Mouse (Mus musculus) right cerebral cortex, postnatal 4 days (tissue): ENCODE results near the gene Fhad1.
"Not testable (repeated sequence)": the region's sequence is repeated elsewhere in the genome, so short reads cannot be mapped to it uniquely, and the experiment has no call there.

Experiments
- DNase-seq: peaks from one replicate; pipeline ENCODE4 v3.0.0-alpha.2; 2022

Gene Fhad1

GRCm38 (mm10) chr4:142014659-142015608 is at the start of gene Fhad1:
TSS of gene Fhad1 (minus strand) at chr4:142015082.
- DNase-seq = peak; percentile 61

GRCm38 (mm10) chr4:142063057-142063534 is 48.2 kb upstream of the Fhad1 start:
- DNase-seq = no peak

- DNase-seq = no peak
Observed at GRCm38 (mm10) chr4:142061485-142062240, 46.8 kb upstream of the Fhad1 start.

- no peak for DNase-seq
Observed at GRCm38 (mm10) chr4:142060455-142061378, 45.8 kb upstream of the Fhad1 start.

- DNase-seq = no peak
Observed at GRCm38 (mm10) chr4:142059841-142060193, 44.9 kb upstream of the Fhad1 start.

GRCm38 (mm10) chr4:142059113-142059840 is 44.4 kb upstream of the Fhad1 start:
- DNase-seq = no peak

GRCm38 (mm10) chr4:142057529-142058216 is 42.8 kb upstream of the Fhad1 start:
- DNase-seq = no peak

- no peak for DNase-seq
Observed at GRCm38 (mm10) chr4:142055600-142055999, 40.7 kb upstream of the Fhad1 start.

GRCm38 (mm10) chr4:142054580-142054979 is 39.7 kb upstream of the Fhad1 start:
- no peak for DNase-seq

- no peak for DNase-seq
Observed at GRCm38 (mm10) chr4:142053661-142054448, 39.0 kb upstream of the Fhad1 start.

- DNase-seq = no peak
Observed at GRCm38 (mm10) chr4:142053261-142053660, 38.4 kb upstream of the Fhad1 start.

GRCm38 (mm10) chr4:142052391-142053132 is 37.7 kb upstream of the Fhad1 start:
- no peak for DNase-seq

- not testable (repeated sequence) for DNase-seq
Observed at GRCm38 (mm10) chr4:142051883-142052282, 37.0 kb upstream of the Fhad1 start.

GRCm38 (mm10) chr4:142049963-142050362 is 35.1 kb upstream of the Fhad1 start:
- DNase-seq = no peak

- no peak for DNase-seq
Observed at GRCm38 (mm10) chr4:142048391-142048790, 33.5 kb upstream of the Fhad1 start.

GRCm38 (mm10) chr4:142047005-142047404 is 32.1 kb upstream of the Fhad1 start:
- DNase-seq = no peak

GRCm38 (mm10) chr4:142046496-142046895 is 31.6 kb upstream of the Fhad1 start:
- no peak for DNase-seq

GRCm38 (mm10) chr4:142045595-142046163 is 30.8 kb upstream of the Fhad1 start:
- DNase-seq = no peak

GRCm38 (mm10) chr4:142044452-142044851 is 29.6 kb upstream of the Fhad1 start:
- no peak for DNase-seq
